Mouse (Mus musculus) embryonic fibroblast, embryonic 13.5 days (primary cell): ENCODE measurements around the gene Nudt17.

ENCODE experiments used
- CTCF ChIP-seq: IDR thresholded peaks from 2 replicates; pipeline ENCODE4 v1.5.1; 2011; ENCODE audit warnings: mild to moderate bottlenecking, control low read depth, low read length, moderate library complexity, borderline replicate concordance; ENCODE audit not compliant: insufficient read depth
- POLR2A ChIP-seq: IDR thresholded peaks from 2 replicates; pipeline ENCODE4 v1.6.1; 2011; ENCODE audit warnings: low read depth, mild to moderate bottlenecking, control low read depth, low read length, moderate library complexity

DNA sequence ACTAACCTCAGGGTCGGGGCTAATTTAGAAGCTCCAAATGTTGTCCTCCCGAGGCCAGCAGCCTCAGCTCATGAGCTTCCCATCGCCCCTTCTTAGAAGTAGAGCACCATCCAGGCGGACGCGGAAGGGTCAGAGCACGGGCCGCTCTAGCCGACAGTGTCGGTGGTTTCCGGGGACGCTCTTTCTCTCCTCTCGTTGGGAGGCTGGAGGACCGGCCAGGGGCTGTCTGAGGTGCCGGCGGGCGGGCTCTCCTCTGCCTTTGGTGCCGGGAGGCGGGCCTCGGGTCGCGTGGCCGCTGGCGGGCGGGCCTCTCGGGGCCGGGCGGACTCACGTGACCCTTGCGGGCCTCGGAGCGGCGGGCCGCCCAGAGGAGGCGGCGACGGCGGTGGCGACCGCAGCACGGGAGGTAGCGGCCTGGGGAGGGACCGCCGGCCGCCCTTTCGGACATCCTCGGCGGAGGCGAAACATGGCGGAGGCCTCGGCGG is 19.0 kb upstream of the Nudt17 start, which contains the start of the genes Polr3c and Rnf115:
- TF ChIP-seq POLR2A (peak; percentile 81), CTCF (no peak)
